Mouse (Mus musculus) stomach, embryonic 16.5 days (tissue): ENCODE measurements around the gene Sim2. TPM values are rescaled to one million over a fixed set of nuclear protein-coding genes. Genes with fewer than 3 reads are reported as not detected.

ENCODE experiments used
- ATAC-seq: fragments of 200-750 bp; cut with Nextera tagmentation; 2 replicates; pipeline ENCODE4 v1.8.0; 2017; ENCODE audit warnings: moderate number of reproducible peaks, moderate TSS enrichment; ENCODE audit not compliant: insufficient read depth, low FRiP score
- H3K27ac ChIP-seq: fragments of 300-500 bp; sonication (generic); 2 replicates; pipeline ENCODE4 v1.5.1; 2014; ENCODE audit warnings: low read length
- H3K27me3 ChIP-seq: fragments of 300-500 bp; sonication (generic); 2 replicates; pipeline ENCODE4 v1.6.1; 2014; ENCODE audit warnings: low read length, control low read depth, mixed read lengths; ENCODE audit not compliant: control insufficient read depth, insufficient read depth
- H3K36me3 ChIP-seq: fragments of 300-500 bp; sonication (generic); 2 replicates; pipeline ENCODE4 v1.6.1; 2014; ENCODE audit warnings: low read length; ENCODE audit not compliant: control insufficient read depth, insufficient read depth
- H3K4me1 ChIP-seq: fragments of 300-500 bp; sonication (generic); 2 replicates; pipeline ENCODE4 v1.6.1; 2014; ENCODE audit warnings: low read length, control low read depth, mixed read lengths; ENCODE audit not compliant: control insufficient read depth, insufficient read depth
- H3K4me2 ChIP-seq: fragments of 300-500 bp; sonication (generic); 2 replicates; pipeline ENCODE4 v1.6.1; 2014; ENCODE audit warnings: low read depth, low read length, mixed read lengths
- H3K4me3 ChIP-seq: fragments of 300-500 bp; sonication (generic); replicated peaks from 2 replicates; pipeline ENCODE4 v1.5.1; 2014; ENCODE audit warnings: mild to moderate bottlenecking, low read length
- H3K9ac ChIP-seq: fragments of 300-500 bp; sonication (generic); 2 replicates; pipeline ENCODE4 v1.6.1; 2014; ENCODE audit warnings: low read length
- H3K9me3 ChIP-seq: fragments of 300-500 bp; sonication (generic); replicated peaks from 2 replicates; pipeline ENCODE4 v1.6.1; 2016; ENCODE audit warnings: low read length, control low read depth; ENCODE audit not compliant: control insufficient read depth
- WGBS: fragments of 180-500 bp; shearing (Covaris S2); extraction: QIAGEN DNeasy Blood & Tissue Kit; methylation state at CpG from one replicate; pipeline ENCODE4 v1.1.7; 2014; 5-methylcytosine and 5-hydroxymethylcytosine counted together
- polyA plus RNA-seq: library from polyadenylated mRNA; unstranded; fragments of >200 nt; fragmentation: Nextera tagmentation; extraction: Ambion mirVana; gene quantifications from 2 replicates; pipeline ENCODE4 v1.2.1, GENCODE M21; 2015

Gene Sim2
- polyA plus RNA-seq, 1 experiment from 2014 or later, result 0.17 TPM

DNA sequence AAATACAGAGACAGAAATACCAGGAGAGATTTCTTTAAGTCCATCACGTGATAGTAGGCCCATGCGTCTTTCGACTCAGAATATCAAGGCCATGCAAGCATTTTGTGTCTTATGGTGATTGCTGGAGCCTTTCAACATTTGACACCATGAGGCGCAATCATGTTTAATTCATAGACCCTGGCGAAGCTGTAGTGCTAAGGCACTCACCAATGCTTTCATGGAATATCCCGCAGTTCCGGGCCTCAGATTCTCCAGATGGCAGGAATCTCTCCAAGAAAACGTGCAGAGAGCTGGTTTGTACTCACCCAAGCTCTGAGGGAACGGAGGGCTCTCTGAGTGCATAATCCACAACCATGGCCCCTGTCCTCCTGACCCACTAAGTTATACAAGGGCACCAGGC, 13.8 kb upstream of the Sim2 start:
- Histone ChIP-seq H3K36me3 (no peaks in the 10 kb centered on the region), H3K4me2 (no peak overlapping the region), H3K9ac (no peak overlapping the region), H3K4me1 (no peaks in the 10 kb centered on the region), H3K27ac (no peak overlapping the region), H3K27me3 (peaks cover 8% of the 10 kb centered on the region; the same call in 1 of the 2 replicates), H3K4me3 (no peak overlapping the region), H3K9me3 (peaks cover 3% of the 10 kb centered on the region; the same call in 1 of the 2 replicates)
- 84% methylated on average over 9 of the region's 9 CpGs for WGBS
- ATAC-seq, result no peak

DNA sequence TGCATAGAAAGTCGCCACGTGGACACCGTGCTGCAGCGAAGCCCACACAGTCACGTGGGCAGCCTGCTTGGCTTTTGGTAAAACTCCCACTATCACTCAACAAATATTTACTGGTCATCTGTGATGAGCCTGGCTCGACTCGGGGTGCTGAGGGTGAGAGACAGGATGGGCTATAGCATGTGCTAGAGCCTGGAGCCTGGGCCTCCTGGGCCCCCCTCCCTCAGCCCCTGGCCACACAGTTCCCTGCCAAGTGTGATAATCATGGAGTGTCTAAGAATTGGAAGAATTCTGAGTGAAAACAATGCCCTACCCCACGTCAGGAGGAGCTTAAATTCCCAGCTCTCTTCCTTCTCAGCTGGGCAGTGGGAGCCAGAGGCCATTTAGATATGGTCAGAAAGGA, 13.3 kb upstream of the Sim2 start:
- Histone ChIP-seq H3K4me3 (no peak overlapping the region), H3K9ac (no peak overlapping the region), H3K4me2 (no peak overlapping the region), H3K36me3 (no peaks in the 10 kb centered on the region), H3K27ac (no peak overlapping the region), H3K9me3 (peaks cover 3% of the 10 kb centered on the region; the same call in 1 of the 2 replicates), H3K4me1 (no peaks in the 10 kb centered on the region), H3K27me3 (peaks cover 12% of the 10 kb centered on the region; the same call in 1 of the 2 replicates)
- no peak for ATAC-seq
- WGBS, result 52% methylated on average over 8 of the region's 8 CpGs

DNA sequence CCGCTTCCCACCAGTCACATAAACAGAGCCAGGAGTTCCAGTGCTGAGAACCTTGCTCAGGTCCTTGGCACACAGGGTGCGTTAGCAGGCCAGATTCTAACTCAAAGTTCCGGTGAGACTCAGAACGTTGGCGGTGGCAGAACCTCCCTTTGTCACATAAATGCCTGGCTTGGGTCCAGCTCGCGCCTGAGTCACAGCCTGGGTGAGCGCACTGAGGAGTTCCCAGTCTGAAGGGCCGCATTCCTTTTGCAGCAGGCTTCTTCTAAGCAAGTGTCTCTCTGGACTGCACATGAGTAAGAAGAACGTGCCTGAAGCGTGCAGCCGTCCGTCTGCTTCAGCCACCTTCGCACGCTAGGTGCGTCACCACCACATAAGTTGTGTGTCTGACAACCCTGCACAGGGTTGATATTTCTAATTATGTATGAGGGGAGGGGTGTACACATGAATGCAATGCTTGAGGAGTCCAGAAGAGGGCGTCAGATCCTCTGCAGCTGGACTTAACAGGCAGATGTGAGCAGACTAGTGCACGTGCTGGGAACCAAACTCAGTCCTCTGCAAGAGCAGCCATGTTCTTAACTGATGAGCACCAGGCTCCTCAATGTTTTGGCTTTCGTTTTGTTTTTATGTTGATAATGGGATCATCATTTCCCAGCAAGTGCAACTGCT, 9.2 kb upstream of the Sim2 start:
- Histone ChIP-seq H3K4me3 (no peak overlapping the region), H3K9ac (no peak overlapping the region)
- peak; percentile 53; the same call in 1 of the 2 replicates for ATAC-seq

DNA sequence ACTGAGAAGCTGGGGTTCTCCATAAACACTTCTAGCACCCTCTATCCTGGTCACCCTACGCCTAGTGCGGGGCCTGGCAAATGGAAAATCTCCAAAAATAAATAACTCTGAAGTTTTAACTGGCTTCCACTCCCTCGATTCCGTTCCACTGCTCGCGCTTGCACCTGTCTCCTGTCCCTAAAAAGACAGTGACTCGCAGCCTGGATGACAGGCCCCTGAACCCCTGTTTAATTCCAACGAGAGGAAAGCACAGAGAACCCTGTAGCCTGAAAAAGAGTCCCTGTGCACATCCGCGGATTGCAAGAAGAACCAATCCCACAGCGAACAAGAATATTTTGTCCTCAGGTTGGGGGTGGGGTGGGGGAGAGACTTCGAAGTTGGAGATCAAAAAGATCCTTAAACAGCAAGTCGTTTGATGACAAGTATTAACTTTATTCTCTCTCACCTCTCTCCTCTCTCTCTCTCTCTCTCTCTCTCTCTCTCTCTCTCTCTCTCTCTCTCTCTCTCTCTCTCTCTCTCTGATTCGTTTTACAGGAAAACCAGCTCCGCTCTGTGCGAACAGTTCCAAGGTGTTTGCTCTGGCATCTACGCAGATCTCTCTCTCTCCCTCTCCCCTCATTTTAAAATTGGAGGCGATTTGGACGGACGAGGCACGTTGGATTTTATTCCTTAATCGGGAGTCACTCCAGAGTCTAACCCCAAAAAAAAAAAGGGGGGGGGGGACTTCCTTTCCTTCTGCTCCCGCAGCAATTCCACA, 6.2 kb upstream of the Sim2 start:
- H3K9me3 ChIP-seq, result no peaks in the 10 kb centered on the region
- H3K27me3 ChIP-seq, result peaks cover 82% of the 10 kb centered on the region
- ATAC-seq, result no peak
- no peak overlapping the region for H3K4me3 ChIP-seq
- peak overlapping the region; percentile 21; the same call in 1 of the 2 replicates for H3K4me2 ChIP-seq
- WGBS, result 4% methylated on average over 23 of the region's 23 CpGs
- H3K36me3 ChIP-seq, result no peaks in the 10 kb centered on the region
- H3K9ac ChIP-seq, result no peak overlapping the region
- peaks cover 3% of the 10 kb centered on the region; the same call in 1 of the 2 replicates for H3K4me1 ChIP-seq
- no peak overlapping the region for H3K27ac ChIP-seq

More for the DNA sequence above, 9.2 kb upstream of the Sim2 start:
- Histone ChIP-seq H3K27me3 (peaks cover 53% of the 10 kb centered on the region), H3K4me2 (no peak overlapping the region), H3K27ac (no peak overlapping the region), H3K36me3 (no peaks in the 10 kb centered on the region), H3K9me3 (no peaks in the 10 kb centered on the region), H3K4me1 (peaks cover 3% of the 10 kb centered on the region; the same call in 1 of the 2 replicates)
- 46% methylated on average over 19 of the region's 19 CpGs for WGBS

DNA sequence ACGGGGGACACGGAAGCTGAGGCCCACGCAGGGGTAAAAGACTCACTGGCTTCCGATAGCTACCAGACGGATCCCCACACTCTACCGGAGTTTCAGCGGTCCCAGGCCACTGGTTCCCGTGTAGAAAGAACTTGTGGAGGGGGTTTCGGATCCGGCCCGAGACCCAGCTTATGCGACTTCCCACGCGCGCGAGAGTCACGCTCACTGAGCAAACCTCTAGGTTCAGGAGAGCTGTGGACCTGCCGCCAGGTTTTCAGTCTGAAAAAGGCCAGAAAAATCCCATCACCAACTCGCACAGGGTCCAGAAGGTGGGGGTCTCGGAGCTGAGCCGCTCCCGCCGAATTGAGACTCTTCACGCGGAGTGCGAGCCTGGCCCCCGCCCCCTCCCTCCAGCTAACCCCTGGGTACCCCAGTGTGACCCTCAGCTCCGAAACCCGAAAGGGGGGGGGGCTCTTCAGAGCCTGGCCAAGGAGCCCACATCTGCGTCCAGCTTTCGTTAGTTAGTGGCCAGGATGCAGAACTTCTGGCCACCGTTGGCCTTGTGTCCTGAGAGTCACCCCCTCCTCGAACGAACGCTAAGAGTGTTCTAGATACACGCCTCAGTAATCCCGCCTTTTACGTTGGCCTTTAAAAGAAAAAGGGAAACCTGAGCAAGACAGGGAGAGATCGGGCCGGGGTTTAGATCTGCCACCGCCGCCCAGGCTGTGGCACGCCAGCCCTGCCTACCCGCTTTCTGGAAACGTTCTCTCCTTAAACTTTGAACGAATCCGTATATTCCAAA, 5.5 kb upstream of the Sim2 start:
- Histone ChIP-seq H3K9ac (no peak overlapping the region), H3K4me3 (no peak overlapping the region), H3K27ac (no peak overlapping the region), H3K36me3 (no peaks in the 10 kb centered on the region), H3K27me3 (peaks cover 88% of the 10 kb centered on the region), H3K9me3 (no peaks in the 10 kb centered on the region), H3K4me1 (peaks cover 3% of the 10 kb centered on the region; the same call in 1 of the 2 replicates), H3K4me2 (peak overlapping the region; percentile 21; the same call in 1 of the 2 replicates)
- WGBS, result 2% methylated on average over 47 of the region's 47 CpGs
- ATAC-seq, result no peak

DNA sequence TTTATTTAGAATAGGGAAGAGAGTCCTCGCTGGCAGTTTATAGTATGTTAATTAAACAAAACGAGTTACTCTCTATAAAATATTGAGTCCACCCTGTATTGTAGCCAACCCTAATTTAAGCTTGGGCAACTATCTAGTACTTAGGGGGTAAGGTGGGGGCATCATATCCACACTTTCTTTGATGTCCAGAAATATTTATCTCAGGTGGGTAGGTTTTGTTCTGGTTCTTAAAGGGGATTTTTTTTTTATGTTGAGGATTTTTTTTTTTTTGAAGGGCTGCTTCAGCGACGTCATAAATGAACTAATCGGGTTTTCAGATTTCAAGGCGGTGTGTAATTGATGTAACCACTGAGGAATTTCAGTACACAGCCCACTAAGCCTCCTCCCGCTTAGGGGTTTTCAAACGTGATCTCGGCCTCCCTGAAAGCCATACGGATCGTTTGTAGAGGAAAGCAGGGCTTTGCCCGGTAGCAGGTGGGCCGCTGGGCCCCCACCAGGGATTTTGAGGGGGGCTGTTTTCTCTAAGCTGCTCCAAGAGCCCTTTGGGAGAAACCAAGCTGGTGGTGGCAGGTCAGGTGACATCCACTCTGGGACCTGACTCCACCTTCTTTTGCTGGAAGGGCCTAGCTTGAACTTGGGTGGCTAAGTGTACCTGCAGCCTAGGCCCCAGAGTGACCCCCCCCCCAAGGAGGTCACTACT, 4.7 kb upstream of the Sim2 start:
- Histone ChIP-seq H3K4me1 (peaks cover 6% of the 10 kb centered on the region), H3K9me3 (no peaks in the 10 kb centered on the region), H3K27ac (no peak overlapping the region), H3K27me3 (peaks cover 95% of the 10 kb centered on the region), H3K36me3 (no peaks in the 10 kb centered on the region), H3K4me3 (no peak overlapping the region), H3K4me2 (no peak overlapping the region), H3K9ac (no peak overlapping the region)
- WGBS, result 4% methylated on average over 13 of the region's 13 CpGs
- no peak for ATAC-seq

DNA sequence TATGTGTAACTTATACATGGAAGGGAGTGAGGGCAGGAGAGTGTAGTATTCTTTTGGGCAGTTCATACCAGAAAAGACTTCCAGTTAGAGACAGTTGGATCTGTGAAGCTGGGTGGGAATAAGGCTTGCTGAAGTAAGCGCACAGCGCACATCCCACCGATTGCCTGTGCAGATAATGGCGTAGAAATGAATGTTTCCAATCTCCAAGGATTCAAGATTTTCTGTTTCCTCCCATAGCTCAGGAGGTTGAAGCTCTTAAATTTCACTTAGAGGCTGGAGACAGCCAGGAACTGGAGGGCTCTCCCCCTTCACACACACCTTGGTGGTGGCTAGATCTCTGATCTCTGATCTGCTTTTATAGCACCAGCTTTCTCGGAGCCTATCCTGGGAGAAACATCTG, 3.1 kb upstream of the Sim2 start:
- no peaks in the 10 kb centered on the region for H3K9me3 ChIP-seq
- H3K4me2 ChIP-seq, result no peak overlapping the region
- H3K4me3 ChIP-seq, result no peak overlapping the region
- ATAC-seq, result no peak
- H3K27me3 ChIP-seq, result peaks cover 95% of the 10 kb centered on the region
- 30% methylated on average over 5 of the region's 5 CpGs for WGBS
- no peak overlapping the region for H3K27ac ChIP-seq
- H3K9ac ChIP-seq, result no peak overlapping the region
- peaks cover 16% of the 10 kb centered on the region for H3K4me1 ChIP-seq
- no peaks in the 10 kb centered on the region for H3K36me3 ChIP-seq

DNA sequence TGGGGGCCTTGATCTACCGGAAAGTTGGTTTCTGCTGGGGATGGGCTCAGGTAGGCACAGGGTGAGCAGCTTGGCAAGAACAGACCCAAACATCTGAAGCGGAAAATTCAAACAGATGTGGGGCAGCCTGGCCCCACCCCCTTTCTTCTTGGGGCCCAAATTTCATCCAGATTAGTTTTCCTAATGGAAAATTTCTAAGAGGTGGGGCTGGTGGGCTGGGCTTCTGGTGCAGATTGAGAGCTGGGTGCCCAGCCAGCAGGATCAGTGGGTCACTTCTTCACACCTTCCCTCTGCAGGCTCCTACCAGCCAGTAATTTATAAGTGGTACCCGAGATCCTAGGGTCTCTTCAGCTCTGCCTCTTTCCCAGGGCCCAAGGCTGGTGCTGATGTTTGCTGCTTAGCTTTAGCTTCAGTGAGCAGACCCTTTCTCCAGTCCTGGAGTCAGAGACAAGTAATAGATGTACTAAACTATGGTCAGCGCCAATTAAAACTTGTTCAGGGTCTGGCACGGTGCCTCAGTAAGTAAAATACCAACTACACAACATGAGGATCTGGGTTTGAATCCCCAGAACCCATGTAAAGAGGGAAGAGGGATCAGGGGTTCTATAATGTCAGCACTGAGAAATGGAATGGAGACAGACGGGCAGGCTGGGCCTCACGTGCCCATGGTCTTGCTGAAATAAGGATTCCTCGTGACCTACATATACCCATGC, 2.6 kb upstream of the Sim2 start:
- Histone ChIP-seq H3K27me3 (peaks cover 95% of the 10 kb centered on the region), H3K4me3 (no peak overlapping the region), H3K27ac (no peak overlapping the region), H3K4me1 (peaks cover 16% of the 10 kb centered on the region), H3K9me3 (no peaks in the 10 kb centered on the region), H3K36me3 (no peaks in the 10 kb centered on the region), H3K4me2 (no peak overlapping the region), H3K9ac (no peak overlapping the region)
- 17% methylated on average over 8 of the region's 8 CpGs for WGBS
- ATAC-seq, result no peak
